Mouse (Mus musculus): ENCODE data around the gene Shmt2.

The Shmt2 gene

DNA sequence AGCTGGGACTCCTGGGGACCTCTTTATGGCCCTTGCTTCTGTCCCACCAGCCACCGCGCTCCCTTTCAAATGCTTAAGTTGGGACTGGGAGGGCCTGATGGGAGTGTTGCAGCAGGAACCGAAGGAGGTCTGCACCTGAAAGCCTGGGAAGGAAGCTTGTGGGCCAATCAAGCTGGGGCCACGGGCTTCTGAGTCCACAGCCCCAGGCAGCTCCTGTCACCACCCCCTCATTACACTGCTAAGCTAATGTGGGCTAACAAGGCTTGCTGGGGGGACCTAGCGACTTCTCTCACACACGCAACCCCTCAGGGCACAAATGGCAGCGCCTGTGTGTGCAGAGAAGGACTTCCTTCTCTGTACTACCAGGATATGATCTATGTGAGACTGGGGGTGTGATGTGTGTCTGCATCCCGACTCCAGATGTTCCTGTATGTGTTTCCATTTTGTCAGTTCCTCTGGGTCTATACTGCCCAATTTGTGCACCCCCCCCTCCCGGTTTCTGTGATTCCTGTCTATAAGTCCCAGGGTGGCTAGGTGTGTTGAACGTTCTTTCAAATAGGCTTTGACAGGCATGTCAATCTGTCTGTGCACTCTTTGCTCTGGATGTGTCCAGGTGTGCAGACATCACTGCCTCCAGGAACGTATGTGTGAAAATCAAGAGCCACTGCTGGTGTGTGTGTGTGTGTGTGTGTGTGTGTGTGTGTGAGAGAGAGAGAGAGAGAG is 11.2 kb downstream of the Shmt2 start:
- no peak for DNase-seq

DNA sequence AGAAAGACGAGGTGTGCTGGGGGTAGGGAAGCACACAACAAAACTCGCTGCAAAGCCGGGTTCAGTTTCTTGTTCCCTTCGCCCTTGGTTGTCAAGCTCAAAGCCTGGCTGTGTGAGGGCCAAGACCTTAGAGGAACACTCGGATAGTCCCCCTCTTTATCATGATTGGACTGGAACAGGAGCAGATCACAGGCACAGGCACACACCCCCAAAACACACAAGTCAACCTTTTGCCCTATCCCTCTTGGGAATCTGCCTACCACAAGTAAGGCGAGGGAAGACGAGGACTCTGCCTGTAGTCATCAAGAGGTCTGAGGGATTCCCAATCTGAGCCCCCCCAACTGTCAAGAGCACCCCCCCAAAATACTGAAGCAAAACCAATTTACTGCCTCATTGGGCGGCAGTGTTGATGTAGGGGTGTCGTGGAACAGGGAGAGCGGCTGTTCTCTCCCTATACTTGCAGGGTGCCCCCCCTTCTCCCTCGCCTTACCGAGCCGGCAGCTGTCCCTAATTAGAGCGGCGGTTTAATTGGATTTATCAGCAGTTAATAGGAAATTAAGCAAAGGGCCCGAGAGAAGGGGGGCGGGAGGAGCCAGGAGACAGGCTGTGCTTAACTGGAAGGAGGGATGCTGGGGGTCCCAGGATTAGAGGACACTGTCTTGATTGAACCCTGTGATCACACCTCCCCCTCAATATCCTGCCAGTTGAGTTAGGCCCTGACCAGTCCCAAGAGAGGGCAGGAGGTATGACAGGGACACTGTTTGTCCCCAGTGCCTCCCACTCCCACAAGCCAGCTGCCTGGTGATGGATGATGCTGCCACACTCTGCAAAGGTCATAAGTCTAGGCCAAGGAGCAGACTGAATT is 12.2 kb downstream of the Shmt2 start:
- peak; percentile 58 for DNase-seq

DNA sequence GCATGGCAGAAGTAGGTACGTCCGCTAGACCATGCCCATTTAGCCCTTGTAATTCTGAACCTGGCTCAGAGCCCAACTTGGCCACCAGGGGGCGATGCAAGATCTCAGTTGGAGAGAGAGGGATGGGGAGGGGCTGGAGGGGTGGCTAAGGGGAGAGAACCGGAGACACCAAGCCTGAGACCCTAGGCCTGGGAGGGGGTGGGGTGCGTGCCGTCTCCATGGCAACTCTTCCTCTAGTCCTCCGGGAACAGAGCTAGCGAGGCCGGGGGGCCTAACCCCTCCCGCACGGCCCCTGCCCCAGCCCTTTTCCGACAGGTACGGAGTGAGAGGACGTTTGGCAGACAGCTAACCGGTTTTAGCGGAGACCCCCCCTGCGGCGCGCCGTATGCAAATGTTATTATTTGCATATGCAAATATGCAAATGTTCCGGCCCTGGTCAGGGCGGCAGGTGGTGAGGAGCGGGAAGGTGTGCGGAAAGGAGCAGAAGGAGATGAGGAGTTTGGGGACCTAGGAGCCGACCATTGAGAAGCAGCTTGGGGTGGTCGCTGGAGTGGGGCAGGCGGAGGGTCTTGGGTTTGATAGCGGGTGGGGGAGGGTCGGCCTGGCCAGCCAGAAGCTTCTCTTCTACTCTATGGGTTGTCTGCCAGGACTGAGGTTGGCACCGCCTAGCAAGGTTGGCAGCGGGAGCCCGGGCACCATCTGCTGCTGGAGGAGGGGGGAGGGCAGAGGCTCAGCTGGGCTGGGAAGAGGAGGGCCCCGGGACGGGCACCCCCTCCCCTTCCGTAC is 13.0 kb downstream of the Shmt2 start:
- peak; percentile 96 for DNase-seq

GRCm38 (mm10) chr10:127508239-127508638 is 14.0 kb downstream of the Shmt2 start:
- DNase-seq: peak; percentile 84

DNA sequence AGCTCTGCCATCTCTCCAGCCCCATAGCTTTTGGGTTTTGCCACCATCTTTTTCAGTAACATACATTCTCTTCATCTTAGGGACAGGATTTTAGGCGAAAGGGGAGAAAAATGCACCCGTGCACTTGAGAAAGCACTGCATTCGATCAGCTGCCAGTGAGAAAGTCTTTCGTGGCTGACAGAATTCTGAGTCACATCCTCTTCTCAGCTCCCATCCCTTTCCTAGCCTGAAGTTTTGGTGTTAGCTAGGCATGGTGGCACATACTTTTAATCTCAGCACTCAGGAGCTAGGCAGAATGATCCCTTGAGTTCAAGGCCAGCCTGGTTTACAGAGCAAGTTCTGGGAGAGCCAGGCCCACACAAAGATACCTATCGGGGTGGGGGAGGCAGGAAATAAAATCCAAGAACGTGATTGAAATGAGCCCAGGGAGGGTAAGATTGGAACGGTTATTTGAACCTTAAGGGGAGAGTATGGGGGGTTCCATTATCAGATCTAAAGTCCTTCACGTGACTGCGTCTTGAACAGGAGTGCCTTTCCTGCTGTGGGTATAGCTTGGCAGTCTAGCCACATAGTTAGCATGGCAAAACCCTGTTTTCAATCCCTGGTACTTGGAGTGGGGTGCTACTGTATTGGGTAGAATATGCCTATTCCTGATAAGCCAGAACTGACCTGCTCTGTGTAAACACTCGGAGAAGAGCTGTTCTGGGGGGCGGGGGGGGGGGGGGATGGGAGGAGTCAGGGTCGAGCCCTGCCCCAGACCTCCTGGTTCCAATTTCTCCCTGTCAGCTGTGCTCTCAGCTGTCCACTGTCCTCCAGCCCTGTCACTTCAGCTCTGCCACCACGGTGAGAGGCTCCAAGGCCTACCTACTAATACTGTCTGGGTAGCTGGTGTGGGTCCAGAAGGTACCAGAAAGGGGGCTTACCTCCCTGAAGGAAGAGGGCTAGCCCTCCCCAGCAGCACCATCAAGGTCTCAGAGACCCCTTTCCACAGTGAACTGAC is 21.1 kb downstream of the Shmt2 start, which contains the start of gene Stac3:
Gene Stac3, plus strand, starts transcription at position 793 of the 1,000 bp plus-strand sequence.
- no peak for DNase-seq

GRCm38 (mm10) chr10:127500042-127500441 is 22.2 kb downstream of the Shmt2 start:
- no peak for DNase-seq

DNA sequence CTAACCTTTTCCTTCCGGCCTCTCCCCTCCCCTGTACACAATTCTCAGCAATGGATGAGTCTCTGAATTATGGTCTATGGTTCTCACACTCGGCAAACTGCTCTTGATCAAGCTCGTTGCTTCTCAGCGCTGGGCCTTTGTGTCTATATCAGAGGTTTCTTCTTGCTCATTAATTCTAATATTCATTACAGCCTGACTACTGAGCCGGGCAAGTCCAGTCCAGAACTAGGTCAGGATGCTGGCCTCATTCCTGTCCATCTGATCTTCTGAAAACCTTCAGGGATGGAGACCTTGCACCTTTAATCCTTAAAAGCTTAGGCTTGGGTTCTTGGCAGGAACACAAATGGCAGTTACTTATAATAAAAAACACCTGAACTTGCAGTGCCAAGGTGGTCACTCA is 22.7 kb downstream of the Shmt2 start:
- no peak for DNase-seq

GRCm38 (mm10) chr10:127496156-127496555 is 26.1 kb downstream of the Shmt2 start:
- no peak for DNase-seq

DNA sequence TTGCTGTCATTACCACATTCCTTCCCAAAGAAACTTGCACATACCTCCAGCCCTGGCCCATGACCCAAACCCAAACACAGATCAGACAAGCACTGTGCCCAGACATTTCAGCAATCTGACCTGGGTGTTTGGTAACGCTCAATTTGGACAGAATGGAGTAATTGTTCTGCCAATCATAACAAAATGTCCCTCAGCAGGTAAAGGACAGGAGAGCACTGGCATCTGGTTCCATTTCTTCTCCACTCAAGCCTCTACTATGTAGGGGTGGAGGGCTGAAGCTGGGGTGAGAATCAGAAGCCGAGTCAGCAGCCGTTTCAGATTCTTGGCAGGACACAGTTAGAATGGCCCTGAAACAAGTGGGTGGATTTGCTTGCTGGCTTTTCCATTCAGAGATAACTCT is 30.1 kb downstream of the Shmt2 start:
- no peak for DNase-seq

GRCm38 (mm10) chr10:127491128-127491512 is 31.1 kb downstream of the Shmt2 start:
- peak; percentile 37 for DNase-seq

- no peak for DNase-seq
These were observed 31.8 kb downstream of the Shmt2 start for GRCm38 (mm10) chr10:127490160-127491127.

DNA sequence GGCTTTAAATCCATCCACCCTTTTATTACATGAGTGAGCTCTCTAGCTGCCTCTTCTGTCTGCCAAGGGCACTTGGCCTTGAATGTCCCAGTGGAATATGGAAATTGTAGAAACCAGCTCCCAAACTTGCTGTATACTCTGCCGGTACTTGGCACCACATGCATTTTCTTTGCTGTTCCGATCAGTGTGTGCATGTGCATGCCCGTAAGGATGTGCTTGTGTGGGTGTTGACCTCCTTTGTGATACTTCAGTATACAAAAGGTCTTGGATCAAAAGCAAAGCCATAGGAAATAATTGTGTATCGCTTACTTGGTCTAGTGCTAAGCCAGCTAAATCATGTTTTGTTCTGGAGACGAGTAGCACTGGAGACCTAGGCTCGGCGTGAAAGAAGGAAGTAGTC is 33.4 kb downstream of the Shmt2 start:
- DNase-seq: no peak

GRCm38 (mm10) chr10:127485235-127485634 is 37.0 kb downstream of the Shmt2 start:
- DNase-seq: no peak

DNA sequence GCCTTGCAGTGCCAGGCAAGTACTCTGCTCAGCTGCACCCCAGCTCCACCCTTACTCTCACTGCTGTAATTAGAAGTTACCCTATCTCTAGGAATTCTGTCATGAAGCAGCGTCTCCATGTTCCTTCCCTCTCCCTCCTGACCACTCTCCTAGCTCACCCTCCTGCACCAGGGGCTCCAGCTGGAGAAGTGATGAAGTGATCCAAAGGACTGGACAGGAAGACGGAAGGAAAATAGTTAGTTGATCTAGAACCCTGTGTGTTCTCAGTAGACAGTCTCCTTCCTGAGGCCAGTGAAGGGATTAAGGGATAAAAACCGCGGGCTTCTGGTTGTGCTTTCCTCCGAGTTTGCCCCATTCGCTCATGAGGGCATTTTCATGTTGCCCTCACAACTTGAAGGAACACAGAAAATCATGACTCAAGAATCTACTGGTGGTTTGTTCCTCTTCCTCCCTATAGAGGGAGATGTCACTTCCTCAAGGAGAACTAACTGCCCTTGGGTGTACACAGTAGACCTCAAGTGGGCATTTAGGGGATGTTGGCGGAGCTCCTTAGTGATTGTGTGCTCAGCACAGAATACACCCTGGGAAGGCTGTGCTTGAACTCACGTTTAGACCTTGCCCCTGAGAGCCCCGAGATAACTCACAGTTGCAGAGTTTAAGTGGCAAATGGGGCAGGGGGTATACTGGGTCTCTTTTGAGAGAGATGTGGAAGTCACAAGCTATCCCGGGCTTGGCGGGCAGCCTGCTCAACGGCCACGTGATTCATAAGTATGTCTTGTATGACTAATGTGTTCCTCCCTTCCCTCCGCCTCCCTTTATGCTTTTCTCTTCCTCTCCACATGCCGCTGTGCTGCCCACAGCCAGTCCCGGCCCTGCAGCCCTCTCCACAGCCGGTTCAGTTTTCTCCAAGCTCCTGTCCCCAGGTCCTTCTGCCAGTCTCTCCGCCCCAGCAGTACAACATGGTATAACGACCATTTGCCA is 41.1 kb downstream of the Shmt2 start:
- DNase-seq: no peak

GRCm38 (mm10) chr10:127479131-127479530 is 43.1 kb downstream of the Shmt2 start:
- peak; percentile 58 for DNase-seq

DNA sequence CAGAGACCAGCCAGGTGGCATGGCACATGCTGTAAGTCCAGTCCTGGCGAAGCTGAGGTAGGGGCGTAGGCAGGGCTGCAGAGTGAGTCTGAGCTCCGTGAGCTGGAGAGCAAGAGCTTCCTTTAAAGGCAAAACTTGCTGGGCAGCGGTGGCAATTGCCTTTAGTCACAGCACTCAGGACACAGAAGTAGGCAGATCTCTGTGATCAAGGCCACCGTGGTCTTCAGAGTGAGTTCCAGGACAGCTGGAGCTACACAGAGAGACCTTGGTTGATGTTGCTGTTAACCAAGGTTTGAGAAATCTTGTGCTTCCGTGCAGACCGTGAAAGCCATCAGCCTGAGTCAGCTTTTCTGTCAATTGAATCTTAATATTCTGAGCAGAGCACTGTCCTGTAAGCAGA is 44.9 kb downstream of the Shmt2 start:
- no peak for DNase-seq

GRCm38 (mm10) chr10:127476541-127476940 is 45.7 kb downstream of the Shmt2 start:
- DNase-seq: no peak

- no peak for DNase-seq
These were observed 47.1 kb downstream of the Shmt2 start for GRCm38 (mm10) chr10:127475175-127475574.

DNA sequence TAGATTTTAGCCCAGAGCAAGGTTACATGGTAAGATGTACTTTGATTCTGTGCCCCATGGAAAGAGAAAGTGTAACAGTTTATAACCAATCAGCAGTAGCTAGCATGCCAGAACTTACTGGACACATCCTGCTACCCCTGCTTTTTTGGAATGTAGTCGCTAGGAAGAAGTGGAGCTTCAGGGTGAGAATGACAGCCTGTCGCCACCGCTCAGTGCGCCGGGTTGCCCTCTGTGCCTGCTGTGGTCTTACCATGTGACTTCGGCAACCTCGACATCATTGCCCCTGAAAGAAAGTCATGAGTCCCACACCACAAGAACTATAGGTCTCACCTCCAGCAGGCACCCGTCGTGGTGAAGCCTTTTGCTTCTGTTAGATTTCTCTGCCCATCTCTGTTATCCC is 49.5 kb downstream of the Shmt2 start:
- DNase-seq: no peak
